8 mouse cellular contexts compared by ENCODE assay signal in the genomic region with DNA sequence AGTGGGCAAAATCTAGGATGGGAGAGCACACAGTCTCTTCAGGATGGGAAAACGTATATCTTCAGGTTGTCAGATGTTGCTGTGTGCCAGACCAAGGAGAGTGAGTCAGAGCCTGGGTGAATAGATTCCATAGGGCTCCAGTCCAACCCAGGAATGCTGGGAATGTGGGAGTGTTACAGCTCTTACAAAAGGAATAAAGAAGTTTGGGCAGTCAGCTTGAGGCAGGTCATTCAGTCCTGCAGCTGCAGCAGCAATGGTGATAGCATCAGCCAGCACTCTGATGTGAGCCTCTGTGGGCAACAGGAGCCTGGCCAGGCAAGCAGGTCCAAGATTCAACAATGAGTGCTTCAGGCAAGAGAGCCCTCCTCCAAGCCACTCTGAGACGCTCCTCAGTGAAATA.
DNase-seq lines count a peak whose midpoint lies in the region; ATAC-seq and TF ChIP-seq lines count a peak whose summit lies in the region.

No protein-coding gene starts in this region.

- H3K9me3 ChIP-seq in stomach, postnatal 0 days (ENCODE audit: control insufficient read depth, low read length): no peaks in the 10 kb centered on the region

- no peak overlapping the region for H3K4me3 ChIP-seq in stomach, postnatal 0 days (ENCODE audit: low read depth, low read length)

- H3K4me1 ChIP-seq in stomach, postnatal 0 days (replicated peaks; ENCODE audit: control insufficient read depth, insufficient read depth): no peaks in the 10 kb centered on the region

- WGBS in stomach, postnatal 0 days: 28% methylated on average over 2 of the region's 2 CpGs

- DNase-seq in frontal cortex, postnatal 10 days (ENCODE audit: low spot score in 2 of 2): no peak
- DNase-seq in urinary bladder, postnatal 14 days (ENCODE audit: low spot score): peak; percentile 24
- no peak for DNase-seq in urinary bladder, adult 2 months (ENCODE audit: low spot score)
- DNase-seq in kidney, postnatal 4 days: peak; percentile 17 to 34
- peak; percentile 17 for DNase-seq in stomach, postnatal 0 days (ENCODE audit: low spot score)
- no peak for DNase-seq in natural killer cell, adult 2 months (ENCODE audit: low spot score in 2 of 2)

- no peaks in the 10 kb centered on the region for H3K36me3 ChIP-seq in stomach, postnatal 0 days (ENCODE audit: control insufficient read depth, insufficient read depth, low read length)

- no peaks in the 10 kb centered on the region for H3K27me3 ChIP-seq in stomach, postnatal 0 days (ENCODE audit: control insufficient read depth, insufficient read depth, low read length)

- no peak for TF ChIP-seq EP300 in stomach, postnatal 0 days (optimal IDR thresholded peaks at IDR 0.05)

- no peak for TF ChIP-seq CTCF in stomach, postnatal 0 days (IDR thresholded peaks at IDR 0.05; ENCODE audit: low read depth)

- peak; percentile 78 for ATAC-seq in frontal cortex, adult (ENCODE audit: low TSS enrichment)
- peak; percentile 72 for ATAC-seq in stomach, postnatal 0 days (ENCODE audit: low FRiP score, low TSS enrichment)
- ATAC-seq in megakaryocyte progenitor cell, adult 5-6 weeks (replicated peaks; ENCODE audit: poor library complexity): no peak

- H3K27ac ChIP-seq in stomach, postnatal 0 days (replicated peaks): peak overlapping the region; percentile 53; the same call in 1 of the 2 replicates

- H3K4me2 ChIP-seq in stomach, postnatal 0 days (replicated peaks; ENCODE audit: low read depth): no peak overlapping the region

- no peak overlapping the region for H3K9ac ChIP-seq in stomach, postnatal 0 days (ENCODE audit: low read length)

Comparison
In these comparisons a context has a peak if more than half of its experiments do, and no peak if none do; other contexts are left out.
1. DNase-seq: peak in urinary bladder, postnatal 14 days (single experiment), kidney, postnatal 4 days (2 of 2) and stomach, postnatal 0 days (single experiment); none in frontal cortex, postnatal 10 days (0 of 2), urinary bladder, adult 2 months (single experiment) and natural killer cell, adult 2 months (0 of 2).